Mouse (Mus musculus): ENCODE measurements at regions not wholly inside any gene's neighbourhood (a gene's known extent, or its start where the extent isn't known, plus 50 kb on each side); places are given as distances from the start of the nearest gene placed in this dataset.

GRCm38 (mm10) chr1:119189461-119190066 is 136.1 kb upstream of the Gli2 start:
- peak; percentile 25 for DNase-seq

GRCm38 (mm10) chr1:119187301-119187700 is 133.9 kb upstream of the Gli2 start:
- no peak for DNase-seq

GRCm38 (mm10) chr1:119186856-119187255 is 133.4 kb upstream of the Gli2 start:
- peak; percentile 27 for DNase-seq

GRCm38 (mm10) chr1:119183558-119184270 is 130.3 kb upstream of the Gli2 start:
- no peak for DNase-seq

GRCm38 (mm10) chr1:119173030-119173756 is 119.8 kb upstream of the Gli2 start:
- no peak for DNase-seq

- no peak for DNase-seq
These were observed 114.0 kb upstream of the Gli2 start for GRCm38 (mm10) chr1:119167443-119167842.

GRCm38 (mm10) chr1:119166286-119166685 is 112.9 kb upstream of the Gli2 start:
- DNase-seq, result no peak

- no peak for DNase-seq
These were observed 111.4 kb upstream of the Gli2 start for GRCm38 (mm10) chr1:119164811-119165210.

GRCm38 (mm10) chr1:119163846-119164245 is 110.4 kb upstream of the Gli2 start:
- no peak for DNase-seq

GRCm38 (mm10) chr1:119163114-119163740 is 109.8 kb upstream of the Gli2 start:
- DNase-seq, result no peak

GRCm38 (mm10) chr1:119161751-119162150 is 108.3 kb upstream of the Gli2 start:
- DNase-seq, result no peak

GRCm38 (mm10) chr1:119160354-119160753 is 106.9 kb upstream of the Gli2 start:
- DNase-seq, result no peak

GRCm38 (mm10) chr1:119157171-119157700 is 103.8 kb upstream of the Gli2 start:
- no peak for DNase-seq

- no peak for DNase-seq
These were observed 100.2 kb upstream of the Gli2 start for GRCm38 (mm10) chr1:119153619-119154018.

- peak; percentile 7 for DNase-seq
These were observed 99.4 kb upstream of the Gli2 start for GRCm38 (mm10) chr1:119152776-119153175.

GRCm38 (mm10) chr1:119147506-119147905 is 94.1 kb upstream of the Gli2 start:
- no peak for DNase-seq

GRCm38 (mm10) chr1:119143808-119144207 is 90.4 kb upstream of the Gli2 start:
- no peak for DNase-seq

GRCm38 (mm10) chr1:119129039-119129438 is 75.6 kb upstream of the Gli2 start:
- no peak for DNase-seq

GRCm38 (mm10) chr1:119125561-119125960 is 72.1 kb upstream of the Gli2 start:
- DNase-seq, result no peak

- DNase-seq, result no peak
These were observed 71.4 kb upstream of the Gli2 start for GRCm38 (mm10) chr1:119124798-119125197.

GRCm38 (mm10) chr1:119124063-119124462 is 70.6 kb upstream of the Gli2 start:
- no peak for DNase-seq

GRCm38 (mm10) chr1:119123402-119123801 is 70.0 kb upstream of the Gli2 start:
- no peak for DNase-seq

GRCm38 (mm10) chr1:119122975-119123374 is 69.6 kb upstream of the Gli2 start:
- DNase-seq, result no peak
